Mouse (Mus musculus): ENCODE measurements around the gene Tef. TPM values are rescaled to one million over a fixed set of nuclear protein-coding genes. Genes with fewer than 3 reads are reported as not detected.

The Tef gene
- total RNA-seq, 2 experiments from 2014 or later = 0.38 to 2.0 TPM

GRCm38 (mm10) chr15:81842275-81842674, 40.1 kb downstream of the Tef start:
- no peak for ATAC-seq (replicated peaks; ENCODE audit: low FRiP score, poor library complexity, severe bottlenecking)

- ATAC-seq (replicated peaks; ENCODE audit: low FRiP score, poor library complexity, severe bottlenecking) = no peak
Measured at GRCm38 (mm10) chr15:81845033-81845625, 42.9 kb downstream of the Tef start.

GRCm38 (mm10) chr15:81845724-81846123, 43.5 kb downstream of the Tef start:
- no peak for ATAC-seq (replicated peaks; ENCODE audit: low FRiP score, poor library complexity, severe bottlenecking)

GRCm38 (mm10) chr15:81846755-81847154, 44.5 kb downstream of the Tef start:
- ATAC-seq (replicated peaks; ENCODE audit: low FRiP score, poor library complexity, severe bottlenecking) = no peak

GRCm38 (mm10) chr15:81847161-81847560, 44.9 kb downstream of the Tef start:
- ATAC-seq (replicated peaks; ENCODE audit: low FRiP score, poor library complexity, severe bottlenecking) = no peak

GRCm38 (mm10) chr15:81847861-81848260, 45.6 kb downstream of the Tef start:
- 0 out of 2 replicates have a peak, but pooled peaks have one; percentile 10 for ATAC-seq (replicated peaks; ENCODE audit: low FRiP score, poor library complexity, severe bottlenecking)

- ATAC-seq (replicated peaks; ENCODE audit: low FRiP score, poor library complexity, severe bottlenecking) = peak; percentile 86
Measured at GRCm38 (mm10) chr15:81848301-81848700, 46.1 kb downstream of the Tef start.

GRCm38 (mm10) chr15:81849104-81849503, 46.9 kb downstream of the Tef start:
- no peak for ATAC-seq (replicated peaks; ENCODE audit: low FRiP score, poor library complexity, severe bottlenecking)

GRCm38 (mm10) chr15:81850718-81851117, 48.5 kb downstream of the Tef start:
- no peak for ATAC-seq (replicated peaks; ENCODE audit: low FRiP score, poor library complexity, severe bottlenecking)

- no peak for ATAC-seq (replicated peaks; ENCODE audit: low FRiP score, poor library complexity, severe bottlenecking)
Measured at GRCm38 (mm10) chr15:81851375-81851774, 49.2 kb downstream of the Tef start.

GRCm38 (mm10) chr15:81852411-81853000, 50.3 kb downstream of the Tef start:
- no peak for ATAC-seq (replicated peaks; ENCODE audit: low FRiP score, poor library complexity, severe bottlenecking)

GRCm38 (mm10) chr15:81853081-81853480, 50.9 kb downstream of the Tef start:
- ATAC-seq (replicated peaks; ENCODE audit: low FRiP score, poor library complexity, severe bottlenecking) = no peak

GRCm38 (mm10) chr15:81856030-81856790, 54.0 kb downstream of the Tef start:
- peak; percentile 73 for ATAC-seq (replicated peaks; ENCODE audit: low FRiP score, poor library complexity, severe bottlenecking)

- ATAC-seq (replicated peaks; ENCODE audit: low FRiP score, poor library complexity, severe bottlenecking) = no peak
Measured at GRCm38 (mm10) chr15:81856938-81857723, 54.9 kb downstream of the Tef start.

- peak; percentile 5 for ATAC-seq (replicated peaks; ENCODE audit: low FRiP score, poor library complexity, severe bottlenecking)
Measured at GRCm38 (mm10) chr15:81857724-81858116, 55.5 kb downstream of the Tef start.

- peak; percentile 48 for ATAC-seq (replicated peaks; ENCODE audit: low FRiP score, poor library complexity, severe bottlenecking)
Measured at GRCm38 (mm10) chr15:81858138-81858516, 55.9 kb downstream of the Tef start.

GRCm38 (mm10) chr15:81858517-81859329, 56.5 kb downstream of the Tef start, which contains the start of gene Tob2:
TSS of gene Tob2 (minus strand) at chr15:81858796.
- ATAC-seq (replicated peaks; ENCODE audit: low FRiP score, poor library complexity, severe bottlenecking) = peak; percentile 37

- peak; percentile 69 for ATAC-seq (replicated peaks; ENCODE audit: low FRiP score, poor library complexity, severe bottlenecking)
Measured at GRCm38 (mm10) chr15:81859330-81860255, 57.4 kb downstream of the Tef start.

Measured in erythroblast, adult 5-6 weeks (primary cell).